Mouse (Mus musculus): ENCODE measurements around the gene Gm21988. TPM values are rescaled to one million over a fixed set of nuclear protein-coding genes. Genes with fewer than 3 reads are reported as not detected.

The Gm21988 gene
- polyA plus RNA-seq, 1 experiment = 6.1 TPM

- 46% methylated on average over 11 of the region's 11 CpGs for WGBS
- no peak for DNase-seq (ENCODE audit: low read depth, low spot score)
Observed at GRCm38 (mm10) chr11:70193354-70194285, 46.0 kb downstream of the Gm21988 start.

- WGBS = 66% methylated on average over 4 of the region's 4 CpGs
- no peak for DNase-seq (ENCODE audit: low read depth, low spot score)
Observed at GRCm38 (mm10) chr11:70192157-70192556, 47.5 kb downstream of the Gm21988 start.

- DNase-seq (ENCODE audit: low read depth, low spot score) = no peak
- 60% methylated on average over 6 of the region's 6 CpGs for WGBS
Observed at GRCm38 (mm10) chr11:70191188-70191587, 48.4 kb downstream of the Gm21988 start.

- DNase-seq (ENCODE audit: low read depth, low spot score) = no peak
- WGBS = 86% methylated on average over 28 of the region's 28 CpGs
Observed at GRCm38 (mm10) chr11:70189319-70190134, 50.1 kb downstream of the Gm21988 start.

Other genes with a start within 250 kb of the Gm21988 start
- gene Gabarap, start 248.7 kb downstream of the Gm21988 start, polyA plus RNA-seq (2012; rRNA removed) = 527 and 719 TPM in 2 replicates
- 16.3 and 17.3 TPM in 2 replicates for gene Phf23, start 244.1 kb downstream of the Gm21988 start, polyA plus RNA-seq (2012; rRNA removed)
- 5.5 and 5.8 TPM in 2 replicates for gene Dvl2, start 239.2 kb downstream of the Gm21988 start, polyA plus RNA-seq (2012; rRNA removed)
- gene Acadvl, start 224.4 kb downstream of the Gm21988 start, polyA plus RNA-seq (2012; rRNA removed) = 92.8 and 125 TPM in 2 replicates
- 5.1 and 5.9 TPM in 2 replicates for gene Dlg4, start 222.9 kb downstream of the Gm21988 start, polyA plus RNA-seq (2012; rRNA removed)
- gene Asgr1, start 185.7 kb downstream of the Gm21988 start, polyA plus RNA-seq (2012; rRNA removed) = not detected in 2 replicates
- gene Asgr2, start 147.2 kb downstream of the Gm21988 start, polyA plus RNA-seq (2012; rRNA removed) = 0.25 and 0.32 TPM in 2 replicates
- 3.5 and 5.2 TPM in 2 replicates for gene Mgl2, start 109.5 kb downstream of the Gm21988 start, polyA plus RNA-seq (2012; rRNA removed)
- gene Clec10a, start 83.6 kb downstream of the Gm21988 start, polyA plus RNA-seq (2012; rRNA removed) = 1.4 and 2.9 TPM in 2 replicates
- 4.5 and 5.3 TPM in 2 replicates for gene Slc16a11, start 27.1 kb downstream of the Gm21988 start, polyA plus RNA-seq (2012; rRNA removed)
- gene Slc16a13, start 18.8 kb downstream of the Gm21988 start, polyA plus RNA-seq (2012; rRNA removed) = 3.8 and 5.3 TPM in 2 replicates
- 1.2 and 1.5 TPM in 2 replicates for gene Bcl6b, start 10.0 kb downstream of the Gm21988 start, polyA plus RNA-seq (2012; rRNA removed)
- gene 0610010K14Rik, start 1.9 kb downstream of the Gm21988 start, polyA plus RNA-seq (2012; rRNA removed) = 53.9 and 65.7 TPM in 2 replicates
- 163 and 175 TPM in 2 replicates for gene Rnasek, start within 50 bp of the Gm21988 start, polyA plus RNA-seq (2012; rRNA removed)
- 1.1 and 1.4 TPM in 2 replicates for gene Alox12, start 15.5 kb upstream of the Gm21988 start, polyA plus RNA-seq (2012; rRNA removed)
- 0.33 and 0.48 TPM in 2 replicates for gene Alox12e, start 82.8 kb upstream of the Gm21988 start, polyA plus RNA-seq (2012; rRNA removed)
- gene Alox15, start 112.2 kb upstream of the Gm21988 start, polyA plus RNA-seq (2012; rRNA removed) = 1.3 and 4.1 TPM in 2 replicates
- 11.9 and 12.4 TPM in 2 replicates for gene Pelp1, start 170.2 kb upstream of the Gm21988 start, polyA plus RNA-seq (2012; rRNA removed)
- 31.7 and 36.2 TPM in 2 replicates for gene Arrb2, start 192.8 kb upstream of the Gm21988 start, polyA plus RNA-seq (2012; rRNA removed)
- 28.0 and 31.7 TPM in 2 replicates for gene Med11, start 212.1 kb upstream of the Gm21988 start, polyA plus RNA-seq (2012; rRNA removed)
- gene Zmynd15, start 219.6 kb upstream of the Gm21988 start, polyA plus RNA-seq (2012; rRNA removed) = 4.6 and 5.0 TPM in 2 replicates
- 31.8 and 40.5 TPM in 2 replicates for gene Cxcl16, start 220.2 kb upstream of the Gm21988 start, polyA plus RNA-seq (2012; rRNA removed)